Mouse (Mus musculus): ENCODE data around the gene Myom1. TPM values are rescaled to one million over a fixed set of nuclear protein-coding genes. Genes with fewer than 3 reads are reported as not detected.

The Myom1 gene
- polyA plus RNA-seq, 1 experiment from 2014 or later: 185 TPM

GRCm38 (mm10) chr17:70992662-70993061 lies 9.8 kb upstream of the Myom1 start:
- no peaks in the 10 kb centered on the region for H3K27me3 ChIP-seq
- WGBS: 78% methylated on average over 9 of the region's 9 CpGs
- H3K9me3 ChIP-seq (replicated peaks): no peaks in the 10 kb centered on the region
- H3K36me3 ChIP-seq: peaks cover 29% of the 10 kb centered on the region
- H3K27ac ChIP-seq: peak overlapping the region; percentile 85
- ATAC-seq (replicated peaks; ENCODE audit: insufficient number of reproducible peaks, insufficient read depth, low FRiP score, low read depth): no peak
- no peak overlapping the region for H3K9ac ChIP-seq
- H3K4me3 ChIP-seq: no peak overlapping the region
- H3K4me2 ChIP-seq: no peak overlapping the region
- peaks cover 74% of the 10 kb centered on the region for H3K4me1 ChIP-seq (replicated peaks)

DNA sequence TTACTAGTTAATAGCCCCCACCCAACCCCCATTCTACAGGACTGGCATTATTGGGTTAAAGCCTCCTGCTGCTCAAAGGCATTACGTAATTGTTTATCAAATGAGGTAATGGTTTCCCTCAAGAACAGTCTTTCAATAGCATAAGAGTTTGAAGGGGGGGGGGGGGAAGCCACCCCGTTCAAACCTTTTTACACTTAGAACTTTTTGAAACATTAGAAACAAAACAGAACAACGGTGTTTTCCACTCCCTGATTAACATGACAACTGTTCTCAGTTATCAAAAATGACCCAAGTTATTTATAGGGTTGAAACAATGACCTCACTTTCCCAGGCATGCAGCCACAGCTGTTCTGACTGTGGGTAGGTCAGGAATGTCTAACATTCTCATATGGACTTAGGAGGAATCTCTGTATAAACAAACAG lies 9.0 kb upstream of the Myom1 start:
- peak overlapping the region; percentile 85 for H3K27ac ChIP-seq
- H3K9ac ChIP-seq: no peak overlapping the region
- 0 out of 2 replicates have a peak, but pooled peaks have one; percentile 40 for ATAC-seq (replicated peaks; ENCODE audit: insufficient number of reproducible peaks, insufficient read depth, low FRiP score, low read depth)
- 10% methylated on average over 3 of the region's 3 CpGs for WGBS
- H3K27me3 ChIP-seq: no peaks in the 10 kb centered on the region
- H3K36me3 ChIP-seq: peaks cover 26% of the 10 kb centered on the region
- no peak overlapping the region for H3K4me3 ChIP-seq
- H3K4me1 ChIP-seq (replicated peaks): peaks cover 74% of the 10 kb centered on the region
- no peaks in the 10 kb centered on the region for H3K9me3 ChIP-seq (replicated peaks)
- H3K4me2 ChIP-seq: peak overlapping the region; percentile 33; the same call in 1 of the 2 replicates

DNA sequence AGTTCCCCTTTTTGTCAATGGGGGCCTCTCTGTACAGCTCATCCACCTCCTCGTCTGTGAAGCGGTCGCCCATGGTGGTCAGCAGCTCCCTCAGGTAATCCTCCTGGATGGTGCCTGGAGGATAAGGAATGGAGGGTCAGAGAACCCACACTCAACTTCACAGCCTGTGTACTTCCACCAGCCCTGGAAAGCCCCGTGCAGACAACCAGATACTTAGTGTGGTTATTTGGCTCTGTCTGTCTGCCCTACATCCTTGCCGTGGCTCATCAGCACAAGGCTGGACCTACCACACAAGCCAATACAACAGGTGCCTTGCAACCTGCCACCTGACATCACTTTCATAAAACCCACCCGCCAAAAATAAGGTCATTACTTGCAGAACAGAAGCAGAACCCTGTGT lies 7.8 kb upstream of the Myom1 start:
- Histone ChIP-seq H3K4me1 (replicated peaks) (peaks cover 71% of the 10 kb centered on the region), H3K27ac (peak overlapping the region; percentile 85), H3K9me3 (replicated peaks) (no peaks in the 10 kb centered on the region), H3K27me3 (no peaks in the 10 kb centered on the region), H3K4me3 (no peak overlapping the region), H3K4me2 (no peak overlapping the region), H3K9ac (0 out of 2 replicates have a peak overlapping the region, but pooled peaks have one; percentile 18), H3K36me3 (peaks cover 23% of the 10 kb centered on the region)
- no peak for ATAC-seq (replicated peaks; ENCODE audit: insufficient number of reproducible peaks, insufficient read depth, low FRiP score, low read depth)
- 61% methylated on average over 6 of the region's 6 CpGs for WGBS

DNA sequence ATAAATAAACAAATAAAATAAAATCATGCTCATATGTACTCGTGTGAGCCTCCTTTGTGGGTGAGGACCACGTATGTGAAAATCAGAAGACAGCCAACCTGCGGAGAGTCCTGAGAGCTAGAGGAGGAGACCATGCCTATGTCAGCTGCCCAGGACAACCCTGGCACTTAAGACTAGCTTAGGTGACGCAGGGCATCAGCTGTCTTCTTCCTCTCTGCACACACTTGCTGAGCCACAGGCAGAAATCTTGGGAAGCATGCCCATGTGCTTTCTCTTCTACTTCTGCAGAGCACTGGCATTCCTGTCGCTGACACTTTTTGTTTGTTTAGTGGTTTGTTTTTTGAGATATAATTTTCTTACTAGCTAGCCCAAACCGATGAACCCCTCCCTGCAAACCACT lies 6.9 kb upstream of the Myom1 start:
- Histone ChIP-seq H3K4me3 (no peak overlapping the region), H3K9me3 (replicated peaks) (no peaks in the 10 kb centered on the region), H3K4me1 (replicated peaks) (peaks cover 75% of the 10 kb centered on the region), H3K9ac (no peak overlapping the region), H3K36me3 (peaks cover 23% of the 10 kb centered on the region), H3K4me2 (no peak overlapping the region), H3K27ac (no peak overlapping the region), H3K27me3 (no peaks in the 10 kb centered on the region)
- 85% methylated on average over 6 of the region's 6 CpGs for WGBS
- no peak for ATAC-seq (replicated peaks; ENCODE audit: insufficient number of reproducible peaks, insufficient read depth, low FRiP score, low read depth)

GRCm38 (mm10) chr17:70997836-70998235 lies 4.6 kb upstream of the Myom1 start:
- no peaks in the 10 kb centered on the region for H3K9me3 ChIP-seq (replicated peaks)
- peaks cover 58% of the 10 kb centered on the region for H3K4me1 ChIP-seq (replicated peaks)
- WGBS: 23% methylated on average over 6 of the region's 6 CpGs
- H3K27me3 ChIP-seq: no peaks in the 10 kb centered on the region
- H3K36me3 ChIP-seq: peaks cover 16% of the 10 kb centered on the region
- peak overlapping the region; percentile 37 for H3K4me2 ChIP-seq
- peak overlapping the region; percentile 25 for H3K4me3 ChIP-seq
- ATAC-seq (replicated peaks; ENCODE audit: insufficient number of reproducible peaks, insufficient read depth, low FRiP score, low read depth): no peak
- peak overlapping the region; percentile 24 for H3K9ac ChIP-seq
- H3K27ac ChIP-seq: peak overlapping the region; percentile 82

DNA sequence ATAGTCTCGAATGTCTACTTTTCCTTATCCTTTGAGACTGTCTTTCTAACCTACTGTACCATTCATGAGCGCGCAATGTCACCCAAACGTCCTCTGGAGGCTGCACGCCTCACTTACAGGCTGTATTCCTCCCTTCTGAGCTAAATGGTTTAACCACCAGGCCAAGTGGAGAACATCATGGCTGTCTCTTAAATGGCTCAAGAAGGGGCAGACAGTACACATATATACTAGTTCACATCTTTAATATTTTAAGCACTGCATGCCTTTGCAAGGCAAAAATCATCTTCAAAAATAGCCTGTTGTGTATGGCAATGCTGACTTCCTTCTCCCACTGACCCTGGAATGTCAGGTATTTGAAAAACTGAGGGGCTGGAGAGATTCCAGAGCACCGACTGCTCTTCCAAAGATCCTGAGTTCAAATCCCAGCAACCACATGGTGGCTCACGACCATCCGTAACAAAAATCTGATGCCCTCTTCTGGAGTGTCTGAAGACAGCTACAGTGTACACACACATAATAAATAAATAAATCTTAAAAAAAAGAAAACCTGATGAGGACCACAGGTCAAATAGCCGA lies 3.9 kb upstream of the Myom1 start:
- no peaks in the 10 kb centered on the region for H3K9me3 ChIP-seq (replicated peaks)
- H3K4me3 ChIP-seq: peak overlapping the region; percentile 25
- no peaks in the 10 kb centered on the region for H3K27me3 ChIP-seq
- H3K36me3 ChIP-seq: peaks cover 16% of the 10 kb centered on the region
- WGBS: 35% methylated on average over 9 of the region's 9 CpGs
- no peak for ATAC-seq (replicated peaks; ENCODE audit: insufficient number of reproducible peaks, insufficient read depth, low FRiP score, low read depth)
- H3K4me2 ChIP-seq: peak overlapping the region; percentile 37
- peak overlapping the region; percentile 82 for H3K27ac ChIP-seq
- peaks cover 59% of the 10 kb centered on the region for H3K4me1 ChIP-seq (replicated peaks)
- H3K9ac ChIP-seq: peak overlapping the region; percentile 24

DNA sequence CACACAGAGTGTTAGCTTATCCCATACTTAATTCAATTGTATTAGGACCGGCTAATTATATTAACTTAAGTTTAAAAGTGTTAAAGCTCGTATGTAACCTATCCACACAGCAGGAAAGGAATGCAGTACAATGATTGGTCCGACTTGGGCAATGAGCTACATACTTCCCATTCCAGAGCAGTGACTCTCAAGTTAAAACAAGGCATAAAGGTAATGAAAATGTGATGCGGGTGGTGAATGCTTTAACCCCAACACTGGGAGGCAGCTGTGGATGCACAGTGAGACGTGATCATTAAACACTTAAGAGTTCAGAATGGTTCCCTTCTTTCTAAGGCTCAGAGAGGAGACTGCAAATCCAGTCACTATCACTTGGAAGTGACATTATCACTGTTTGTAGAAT lies 3.2 kb upstream of the Myom1 start:
- no peaks in the 10 kb centered on the region for H3K27me3 ChIP-seq
- WGBS: 15% methylated on average over 5 of the region's 5 CpGs
- H3K4me3 ChIP-seq: peak overlapping the region; percentile 37
- H3K36me3 ChIP-seq: peaks cover 16% of the 10 kb centered on the region
- H3K4me2 ChIP-seq: peak overlapping the region; percentile 61
- H3K27ac ChIP-seq: peak overlapping the region; percentile 72
- H3K9me3 ChIP-seq (replicated peaks): no peaks in the 10 kb centered on the region
- ATAC-seq (replicated peaks; ENCODE audit: insufficient number of reproducible peaks, insufficient read depth, low FRiP score, low read depth): no peak
- peaks cover 61% of the 10 kb centered on the region for H3K4me1 ChIP-seq (replicated peaks)
- no peak overlapping the region; the same call in 1 of the 2 replicates for H3K9ac ChIP-seq

GRCm38 (mm10) chr17:71000255-71000654 lies 2.2 kb upstream of the Myom1 start:
- H3K9ac ChIP-seq: peak overlapping the region; percentile 46
- H3K4me1 ChIP-seq (replicated peaks): peaks cover 54% of the 10 kb centered on the region
- ATAC-seq (replicated peaks; ENCODE audit: insufficient number of reproducible peaks, insufficient read depth, low FRiP score, low read depth): no peak
- peak overlapping the region; percentile 37 for H3K4me3 ChIP-seq
- peak overlapping the region; percentile 72 for H3K27ac ChIP-seq
- H3K36me3 ChIP-seq: peaks cover 12% of the 10 kb centered on the region
- H3K9me3 ChIP-seq (replicated peaks): no peaks in the 10 kb centered on the region
- H3K27me3 ChIP-seq: no peaks in the 10 kb centered on the region
- 37% methylated on average over 2 of the region's 2 CpGs for WGBS
- H3K4me2 ChIP-seq: peak overlapping the region; percentile 61

GRCm38 (mm10) chr17:71001067-71001466 lies 1.4 kb upstream of the Myom1 start:
- no peak for ATAC-seq (replicated peaks; ENCODE audit: insufficient number of reproducible peaks, insufficient read depth, low FRiP score, low read depth)
- peak overlapping the region; percentile 89 for H3K9ac ChIP-seq
- H3K27ac ChIP-seq: peak overlapping the region; percentile 99
- H3K4me2 ChIP-seq: peak overlapping the region; percentile 61
- peaks cover 5% of the 10 kb centered on the region for H3K36me3 ChIP-seq
- peak overlapping the region; percentile 72 for H3K4me3 ChIP-seq
- H3K9me3 ChIP-seq (replicated peaks): no peaks in the 10 kb centered on the region
- H3K27me3 ChIP-seq: no peaks in the 10 kb centered on the region
- peaks cover 49% of the 10 kb centered on the region for H3K4me1 ChIP-seq (replicated peaks)
- WGBS: 3% methylated on average over 6 of the region's 6 CpGs

GRCm38 (mm10) chr17:71001699-71002080 lies 743 bp upstream of the Myom1 start:
- ATAC-seq (replicated peaks; ENCODE audit: insufficient number of reproducible peaks, insufficient read depth, low FRiP score, low read depth): peak; percentile 41
- Histone ChIP-seq H3K9me3 (replicated peaks) (no peaks in the 10 kb centered on the region), H3K4me2 (peak overlapping the region; percentile 61), H3K4me1 (replicated peaks) (peaks cover 43% of the 10 kb centered on the region), H3K27me3 (no peaks in the 10 kb centered on the region), H3K9ac (peak overlapping the region; percentile 89), H3K36me3 (no peaks in the 10 kb centered on the region), H3K4me3 (peak overlapping the region; percentile 72), H3K27ac (peak overlapping the region; percentile 99)
- WGBS: under 1% methylated on average over 41 of the region's 43 CpGs

DNA sequence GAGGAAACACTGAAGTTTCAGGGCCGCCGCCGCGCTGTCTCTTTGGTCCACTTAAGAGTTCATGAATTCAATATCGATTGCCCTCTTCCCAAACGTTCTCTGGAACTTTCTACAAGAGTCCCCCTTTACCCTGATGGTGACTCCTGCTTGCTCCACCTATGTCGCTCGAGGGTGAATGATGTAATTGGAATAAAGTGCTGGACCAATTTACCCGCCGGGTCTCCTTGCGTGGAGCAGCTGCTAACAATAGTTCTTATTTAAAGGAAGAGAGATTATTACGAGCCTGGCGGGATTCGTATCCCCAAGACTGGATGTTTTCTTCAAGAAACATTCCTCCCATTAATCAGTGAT lies 286 bp downstream of the Myom1 start, which contains the start of gene Myl12a:
Gene Myl12a (minus strand): TSS at position 135 of the 351 bp plus-strand sequence.
- Histone ChIP-seq H3K9me3 (replicated peaks) (no peaks in the 10 kb centered on the region), H3K4me3 (peak within 1 kb of the TSS; percentile 72), H3K27me3 (no peaks in the 10 kb centered on the region), H3K4me1 (replicated peaks) (peaks cover 42% of the 10 kb centered on the region), H3K4me2 (peak within 1 kb of the TSS; percentile 61), H3K27ac (peak within 1 kb of the TSS; percentile 99), H3K9ac (peak within 1 kb of the TSS; percentile 89), H3K36me3 (no peaks in the 10 kb centered on the region)
- WGBS: 3% methylated on average over 14 of the region's 14 CpGs
- ATAC-seq (replicated peaks; ENCODE audit: insufficient number of reproducible peaks, insufficient read depth, low FRiP score, low read depth): peak; percentile 11; the same call in 1 of the 2 replicates

GRCm38 (mm10) chr17:71003112-71003511 lies 679 bp downstream of the Myom1 start:
- H3K9ac ChIP-seq: peak overlapping the region; percentile 62
- WGBS: 32% methylated on average over 4 of the region's 4 CpGs
- H3K4me2 ChIP-seq: peak overlapping the region; percentile 61
- H3K36me3 ChIP-seq: no peaks in the 10 kb centered on the region
- ATAC-seq (replicated peaks; ENCODE audit: insufficient number of reproducible peaks, insufficient read depth, low FRiP score, low read depth): no peak
- H3K4me1 ChIP-seq (replicated peaks): peaks cover 38% of the 10 kb centered on the region
- peak overlapping the region; percentile 99 for H3K27ac ChIP-seq
- no peaks in the 10 kb centered on the region for H3K27me3 ChIP-seq
- H3K4me3 ChIP-seq: peak overlapping the region; percentile 72; the same call in 1 of the 2 replicates
- no peaks in the 10 kb centered on the region for H3K9me3 ChIP-seq (replicated peaks)

All from heart, embryonic 15.5 days (tissue).